Mouse (Mus musculus) myocyte (in vitro differentiated cells): Measurements from ENCODE around the gene Ngrn.

ENCODE experiments used
- E2F4 ChIP-seq: IDR thresholded peaks from one replicate; pipeline ENCODE4 v1.6.1; 2011; ENCODE audit warnings: mild to moderate bottlenecking, control low read depth, moderate library complexity; ENCODE audit not compliant: insufficient read depth
- POLR2A ChIP-seq: IDR thresholded peaks from one replicate; pipeline ENCODE4 v1.6.1; 2011; ENCODE audit warnings: low read depth, mild to moderate bottlenecking, control low read depth, moderate library complexity; ENCODE audit not compliant: insufficient read length
- SRF ChIP-seq: IDR thresholded peaks from one replicate; pipeline ENCODE4 v1.6.1; 2011; ENCODE audit warnings: low read depth; ENCODE audit not compliant: control insufficient read depth, insufficient read length
- TCF12 ChIP-seq: IDR thresholded peaks from one replicate; pipeline ENCODE4 v1.6.1; 2011; ENCODE audit warnings: mild to moderate bottlenecking, control low read depth; ENCODE audit not compliant: poor library complexity, insufficient read depth, severe bottlenecking

DNA sequence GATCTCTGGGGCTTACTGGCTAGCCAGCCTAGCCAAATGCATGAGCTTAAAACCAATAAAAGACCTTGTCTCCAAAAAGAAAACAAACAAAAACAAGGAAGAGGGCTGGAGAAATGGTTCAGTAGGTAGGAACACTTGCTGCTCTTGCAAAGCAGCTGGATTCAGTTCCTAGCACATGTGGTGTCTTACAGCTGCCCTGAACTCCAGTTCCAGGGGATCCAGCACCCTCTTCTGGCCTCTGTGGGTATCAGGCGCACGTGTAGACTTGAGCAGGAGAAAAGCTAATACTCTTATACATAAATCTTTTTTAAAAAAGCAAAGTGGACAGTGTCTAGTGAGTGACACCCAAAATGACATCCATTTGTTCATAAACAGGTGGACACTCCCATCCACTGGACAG is 40.5 kb downstream of the Ngrn start:
- TF ChIP-seq POLR2A = no peak
- TF ChIP-seq SRF = no peak
- no peak for TF ChIP-seq TCF12
- TF ChIP-seq E2F4 = no peak
